In the genomic region with DNA sequence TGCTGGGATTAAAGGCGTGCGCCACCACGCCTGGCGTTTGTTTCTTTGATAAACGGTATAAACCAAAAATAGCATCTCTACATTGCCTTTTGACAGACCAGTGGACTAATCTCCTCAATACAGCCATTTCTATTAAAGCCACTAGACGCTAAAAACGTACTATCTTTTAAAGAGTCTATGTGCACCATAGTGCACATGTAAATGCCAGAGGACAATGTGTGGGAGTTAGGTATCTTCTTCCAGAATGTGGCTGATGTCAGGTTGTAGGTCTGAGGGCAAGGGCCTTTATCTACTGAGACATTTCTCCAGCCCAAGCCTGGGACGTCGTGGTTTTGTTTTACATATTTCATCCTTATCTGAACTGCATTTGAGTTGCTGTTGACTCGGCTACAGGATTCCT, we compare ENCODE assay signal across 15 mouse cellular contexts. TPM values are rescaled to one million over a fixed set of nuclear protein-coding genes. Genes with fewer than 3 reads are reported as not detected.
"Had no signal": no experiment of that assay in that cellular context is flagged by ENCODE, and none has a peak within 500 bp of the region (broad histone marks: within the 10 kb centered on the region; RNA-seq: fewer than 3 reads in every experiment).

No protein-coding gene starts in this region.

- H3K9me3 ChIP-seq: kidney, embryonic 15.5 days; limb, embryonic 12.5 days; lung, embryonic 15.5 days; midbrain, embryonic 15.5 days; neural tube, embryonic 13.5 days had no signal

- ATAC-seq: intestine, embryonic 16.5 days; midbrain, embryonic 15.5 days had no signal

- DNase-seq: kidney, adult 2 months; kidney, postnatal 14 days; layer of hippocampus, postnatal 36 days; lung, postnatal 14 days; thymus, adult 18-20 months; thymus, postnatal 14 days had no signal

- H3K4me3 ChIP-seq: kidney, embryonic 15.5 days; limb, embryonic 12.5 days; lung, embryonic 15.5 days; midbrain, embryonic 15.5 days; neural tube, embryonic 13.5 days had no signal

- H3K27me3 ChIP-seq: kidney, embryonic 15.5 days; limb, embryonic 12.5 days; lung, embryonic 15.5 days; midbrain, embryonic 15.5 days; neural tube, embryonic 13.5 days had no signal

- H3K4me2 ChIP-seq: kidney, embryonic 15.5 days; limb, embryonic 12.5 days; lung, embryonic 15.5 days; midbrain, embryonic 11.5 days; midbrain, embryonic 15.5 days; neural tube, embryonic 13.5 days had no signal

- H3K9ac ChIP-seq: kidney, embryonic 15.5 days; limb, embryonic 12.5 days; lung, embryonic 15.5 days; midbrain, embryonic 15.5 days; neural tube, embryonic 13.5 days had no signal

- H3K27ac ChIP-seq: kidney, embryonic 15.5 days; limb, embryonic 12.5 days; lung, embryonic 15.5 days; macrophage; midbrain, embryonic 15.5 days; neural tube, embryonic 13.5 days had no signal

- H3K4me1 ChIP-seq: kidney, embryonic 15.5 days; limb, embryonic 12.5 days; lung, embryonic 15.5 days; midbrain, embryonic 15.5 days; neural tube, embryonic 13.5 days had no signal

RNA-seq across cellular contexts. Expression of a gene that starts 9.2 kb away (rescaled TPM):
- polyA plus RNA-seq: liver, adult 2 months had no signal
